Mouse (Mus musculus) T-helper 17 cell (primary cell): ENCODE measurements at regions not wholly inside any gene's neighbourhood (a gene's known extent, or its start where the extent isn't known, plus 50 kb on each side); places are given as distances from the start of the nearest gene placed in this dataset.
"Not testable (repeated sequence)": the region's sequence is repeated elsewhere in the genome, so short reads cannot be mapped to it uniquely, and the experiment has no call there.

ENCODE experiments used
- in situ Hi-C, 2 experiments: fragments of 300-600 bp; cut with MboI, MseI; formaldehyde crosslinking; loops; 1 replicate in 1 of 2; 2 replicates in 1 of 2; pipeline ENCODE4 v1.15.1; 2025; ENCODE audit warnings: high pct_unique_total_duplicates in 2 of 2

DNA sequence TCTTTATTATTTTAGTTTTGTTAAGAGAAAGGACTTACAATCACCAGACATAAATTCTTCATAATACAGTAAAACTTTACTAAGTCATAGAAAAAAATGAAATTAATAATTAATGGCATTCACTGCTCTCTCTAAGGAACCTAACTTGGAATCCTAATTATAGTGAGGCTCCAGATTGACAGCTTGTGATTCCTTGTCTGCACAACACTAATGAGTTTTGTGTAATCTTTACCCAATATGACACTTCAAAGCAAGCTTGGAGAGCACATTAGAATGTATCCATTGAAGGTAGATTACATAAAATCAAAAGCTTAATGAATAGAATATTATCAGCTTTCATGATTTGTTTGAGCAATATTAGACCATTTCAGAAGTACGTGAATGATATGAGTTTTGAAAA is 1914.7 kb downstream of the Efna5 start:
- in situ Hi-C loops = no loop called here

- in situ Hi-C loops = no loop called here
These were observed 1915.5 kb downstream of the Efna5 start for GRCm38 (mm10) chr17:60965660-60966059.

DNA sequence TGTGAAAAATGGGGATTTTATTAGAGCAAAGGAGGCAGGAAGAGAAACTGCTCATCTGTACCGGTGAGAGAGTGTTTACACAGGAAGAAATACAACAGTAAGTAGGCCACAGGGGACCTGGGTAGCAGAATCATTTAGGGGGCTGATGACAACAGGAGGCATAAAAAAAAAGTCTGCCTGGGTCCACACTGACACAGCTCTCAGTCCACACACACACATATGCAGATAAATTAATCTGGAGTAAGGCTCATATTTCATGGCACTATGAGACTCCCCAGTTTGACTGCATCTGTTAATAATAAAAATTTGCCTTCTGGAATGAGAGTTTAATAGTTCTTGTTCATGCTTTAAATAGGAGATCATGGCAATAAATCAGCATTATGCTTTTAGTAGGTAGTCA is 1929.7 kb downstream of the Efna5 start:
- in situ Hi-C loops = no loop called here

GRCm38 (mm10) chr17:60937754-60938508 is 1924.8 kb upstream of the Nudt12 start:
- in situ Hi-C loops = no loop called here

DNA sequence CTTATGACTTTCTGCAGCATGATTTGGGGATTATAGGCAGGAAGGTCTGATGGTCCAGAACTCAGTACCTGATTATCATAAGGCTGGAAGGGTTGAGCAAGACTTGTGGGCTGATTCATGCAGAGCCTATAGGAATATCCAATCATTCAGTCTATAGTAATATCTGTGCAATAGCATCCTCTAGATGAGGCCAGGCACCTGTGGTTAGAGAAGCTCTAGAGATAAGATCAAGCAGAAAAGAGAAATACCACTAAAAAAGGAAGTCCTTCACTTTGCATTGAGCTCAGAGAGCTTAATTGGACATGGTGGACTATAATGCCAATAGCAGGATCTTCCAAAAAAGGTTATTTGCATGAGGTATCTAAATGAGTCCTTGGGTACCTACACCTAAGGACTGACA is 1921.1 kb upstream of the Nudt12 start:
- in situ Hi-C loops = no loop called here

DNA sequence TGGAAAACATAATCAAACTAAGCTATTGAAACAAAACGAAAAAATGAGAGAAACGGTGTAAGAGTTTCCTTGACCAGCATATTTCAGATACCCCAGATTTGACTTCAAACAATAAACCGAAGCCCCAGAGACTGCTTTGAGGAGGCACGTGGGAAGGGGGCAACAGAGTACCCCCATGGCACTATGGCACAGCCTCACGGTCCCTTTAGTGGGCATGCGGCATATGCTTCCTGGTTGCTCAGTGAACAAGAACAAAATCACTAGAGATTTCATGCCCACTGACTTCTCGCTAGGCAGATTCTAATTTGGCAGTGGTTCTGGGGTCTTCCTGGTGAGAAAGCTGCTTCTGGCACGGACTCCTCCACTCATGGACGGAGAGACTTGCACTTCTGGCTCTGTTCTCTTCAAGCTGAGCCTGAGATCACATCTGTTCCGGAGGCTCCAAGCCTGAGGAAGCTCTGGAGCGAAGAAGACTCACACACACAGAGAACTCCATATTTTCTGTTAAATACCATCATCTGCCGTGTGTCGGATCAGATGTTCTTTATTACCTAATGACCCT is 1912.7 kb upstream of the Nudt12 start:
- in situ Hi-C loops = no loop called here

- in situ Hi-C loops = not testable (repeated sequence)
These were observed 1869.5 kb upstream of the Nudt12 start for GRCm38 (mm10) chr17:60882721-60883120.

DNA sequence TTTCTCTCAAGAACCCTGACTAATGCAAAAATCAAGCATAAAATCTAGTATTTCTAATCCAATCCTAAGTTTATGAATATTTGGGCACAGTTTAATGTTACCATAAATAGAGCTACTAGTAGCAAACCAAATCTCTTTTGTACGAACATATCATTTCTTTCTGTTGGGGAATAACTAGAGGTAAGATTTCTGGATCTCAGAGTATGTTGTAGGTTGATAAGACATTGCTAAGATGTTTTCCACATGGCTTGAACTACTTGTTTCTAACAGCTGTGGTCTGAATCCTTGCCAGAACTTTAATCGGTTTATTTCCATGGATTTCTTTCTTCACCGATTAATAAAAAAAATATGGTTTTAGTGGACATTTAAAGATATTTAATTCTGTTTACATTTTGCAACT is 1844.3 kb upstream of the Nudt12 start:
- in situ Hi-C loops = no loop called here

- in situ Hi-C loops = no loop called here
These were observed 1841.5 kb upstream of the Nudt12 start for GRCm38 (mm10) chr17:60854659-60855058.

DNA sequence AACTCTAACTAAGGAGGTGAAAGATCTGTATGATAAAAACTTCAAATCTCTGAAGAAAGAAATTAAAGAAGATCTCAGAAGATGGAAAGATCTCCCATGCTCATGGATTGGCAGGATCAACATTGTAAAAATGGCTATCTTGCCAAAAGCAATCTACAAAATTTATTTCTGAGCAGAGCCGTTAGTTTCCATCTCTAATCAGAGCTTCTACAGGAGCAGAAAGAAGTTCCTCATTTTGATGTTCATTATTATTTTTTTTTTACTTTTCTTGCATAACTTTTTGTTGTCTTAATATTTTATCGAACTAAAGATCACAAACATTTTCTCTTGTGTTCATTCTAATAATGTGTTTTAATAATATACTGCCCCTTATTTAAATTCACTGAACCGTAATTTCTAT is 1825.6 kb upstream of the Nudt12 start:
- in situ Hi-C loops = not testable (repeated sequence)

DNA sequence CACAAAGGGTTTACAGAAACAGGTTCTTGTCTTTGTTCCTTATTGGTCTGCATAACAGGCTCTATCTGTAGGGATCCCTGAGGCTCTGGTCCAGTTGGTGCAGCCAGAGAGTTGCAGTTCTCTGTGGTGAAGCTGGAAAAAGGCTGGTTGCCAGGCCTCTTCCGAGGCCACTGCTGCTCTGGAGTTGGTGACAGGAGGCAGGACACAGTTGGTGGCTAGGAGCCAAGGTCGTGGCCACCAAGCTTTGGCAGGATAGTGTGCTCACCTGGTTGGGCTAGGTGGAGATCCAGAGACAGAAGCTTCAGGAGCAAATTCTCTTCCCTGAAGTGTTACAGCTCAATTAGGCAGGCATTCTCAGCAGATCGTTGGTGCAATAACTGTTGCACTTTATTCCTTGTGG is 1819.4 kb upstream of the Nudt12 start:
- in situ Hi-C loops = no loop called here

DNA sequence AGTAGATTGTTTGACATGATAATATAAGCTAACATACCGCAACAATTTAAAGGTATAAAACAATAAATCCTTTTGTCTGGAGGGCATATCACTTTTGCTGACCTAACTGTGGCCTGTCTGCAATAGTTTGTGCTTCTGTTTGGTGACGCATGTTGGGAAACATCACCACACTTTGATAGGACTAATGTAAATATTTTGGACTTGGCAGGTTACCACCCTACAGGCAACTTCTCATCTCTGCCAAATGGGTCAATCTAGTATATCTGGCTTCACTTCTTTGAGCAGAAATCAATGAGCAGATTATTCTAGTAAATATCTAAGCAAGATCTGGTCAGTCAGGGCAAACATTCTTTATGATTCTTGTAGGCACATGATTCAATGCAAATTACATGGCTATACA is 1817.3 kb upstream of the Nudt12 start:
- in situ Hi-C loops = no loop called here

DNA sequence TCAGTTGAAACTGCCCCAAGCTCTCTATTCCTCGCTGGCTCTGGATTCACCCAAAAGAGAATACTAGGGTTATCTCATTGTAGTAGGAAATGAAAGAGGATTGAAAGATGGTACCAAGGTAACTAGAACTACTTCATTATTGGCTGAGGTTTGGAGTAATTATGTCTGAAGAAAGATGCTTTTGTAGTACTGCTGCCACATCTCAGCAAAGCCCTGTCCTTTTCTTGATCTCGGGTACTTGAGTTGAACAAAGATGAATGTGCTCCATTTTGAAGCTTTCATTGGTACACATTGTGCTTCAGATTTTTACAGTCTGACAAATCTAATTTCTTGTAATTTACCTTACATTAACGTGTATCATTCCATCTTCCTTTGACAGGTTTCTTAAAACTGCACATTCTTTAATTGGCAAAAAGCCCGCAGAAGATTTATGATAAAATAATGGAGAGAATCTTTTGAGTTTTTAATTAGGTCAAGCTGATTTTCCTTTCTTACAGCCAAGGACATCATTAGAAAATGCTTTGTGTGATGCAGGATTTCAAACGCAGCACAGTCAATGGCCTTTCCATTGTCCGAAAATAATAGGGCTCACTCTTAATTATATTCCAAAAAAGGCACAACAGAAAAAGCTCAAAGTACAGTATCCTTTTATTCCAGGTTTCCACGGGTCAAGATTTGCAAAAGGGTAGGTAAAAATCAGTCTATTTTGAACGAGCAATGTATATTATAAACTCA is 1791.7 kb upstream of the Nudt12 start:
- in situ Hi-C loops = no loop called here

GRCm38 (mm10) chr17:60762270-60762669 is 1749.1 kb upstream of the Nudt12 start:
- in situ Hi-C loops = loop anchor here in 1 of 2 experiments (5.0 kb wide), 1 partner anchor 50 kb away; no protein-coding TSS in a partner anchor

GRCm38 (mm10) chr17:60761100-60761499 is 1747.9 kb upstream of the Nudt12 start:
- in situ Hi-C loops = loop anchor here in 1 of 2 experiments (5.0 kb wide), 1 partner anchor 51 kb away; no protein-coding TSS in a partner anchor

DNA sequence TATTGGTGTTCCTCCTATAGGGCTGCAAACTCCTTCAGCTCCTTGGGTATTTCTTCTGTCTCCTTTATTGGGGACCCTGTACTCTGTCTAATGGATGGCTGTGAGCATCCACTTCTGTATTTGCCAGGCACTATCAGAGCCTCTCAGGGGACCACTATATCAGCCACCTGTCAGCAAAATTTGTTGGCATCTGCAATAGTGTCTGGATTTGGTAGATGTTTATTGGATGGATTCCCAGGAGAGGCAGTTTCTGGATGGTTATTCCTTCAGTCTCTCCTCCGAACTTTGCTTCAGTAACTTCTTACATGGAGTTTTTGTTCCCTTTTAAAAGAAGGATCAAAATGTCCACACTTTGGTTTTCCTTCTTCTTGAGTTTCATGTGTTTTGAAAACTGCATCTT is 1729.7 kb upstream of the Nudt12 start:
- in situ Hi-C loops = no loop called here

DNA sequence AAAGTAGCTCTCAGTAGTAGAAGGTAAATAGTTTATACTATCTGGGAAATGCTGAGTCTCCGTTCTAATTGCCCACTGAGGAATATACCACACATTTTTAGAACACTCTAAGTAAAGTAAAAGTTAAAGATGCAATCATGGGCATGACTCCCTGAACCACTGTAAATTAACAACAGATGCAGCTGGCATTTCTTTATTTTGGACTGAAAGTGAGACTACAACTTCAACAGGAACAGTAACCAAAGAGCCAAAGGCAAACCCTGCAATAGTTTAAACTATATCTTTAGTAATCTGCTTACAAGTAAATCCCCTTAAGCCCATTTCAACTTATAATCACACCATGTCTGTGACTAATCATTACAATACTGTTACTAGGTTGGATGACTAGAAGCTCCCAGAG is 1725.0 kb upstream of the Nudt12 start:
- in situ Hi-C loops = no loop called here

DNA sequence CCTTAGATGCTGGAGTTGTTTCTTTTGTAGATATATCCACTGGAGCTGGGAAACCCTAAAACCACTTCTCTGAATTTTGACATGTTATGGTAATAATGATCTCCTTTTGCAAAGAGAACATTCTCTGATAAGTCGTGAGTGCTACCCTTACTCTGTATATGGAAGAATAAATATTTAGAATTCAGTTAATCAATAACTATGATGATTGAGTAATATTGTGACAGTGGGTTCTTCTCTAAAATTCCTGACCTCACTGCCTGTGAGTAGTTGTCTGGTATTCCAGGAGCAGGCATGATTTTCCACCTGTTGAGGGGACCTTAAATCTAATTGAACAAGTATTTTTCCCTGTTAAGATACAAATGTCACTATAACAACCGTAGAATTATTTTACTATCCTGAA is 1707.0 kb upstream of the Nudt12 start:
- in situ Hi-C loops = no loop called here

DNA sequence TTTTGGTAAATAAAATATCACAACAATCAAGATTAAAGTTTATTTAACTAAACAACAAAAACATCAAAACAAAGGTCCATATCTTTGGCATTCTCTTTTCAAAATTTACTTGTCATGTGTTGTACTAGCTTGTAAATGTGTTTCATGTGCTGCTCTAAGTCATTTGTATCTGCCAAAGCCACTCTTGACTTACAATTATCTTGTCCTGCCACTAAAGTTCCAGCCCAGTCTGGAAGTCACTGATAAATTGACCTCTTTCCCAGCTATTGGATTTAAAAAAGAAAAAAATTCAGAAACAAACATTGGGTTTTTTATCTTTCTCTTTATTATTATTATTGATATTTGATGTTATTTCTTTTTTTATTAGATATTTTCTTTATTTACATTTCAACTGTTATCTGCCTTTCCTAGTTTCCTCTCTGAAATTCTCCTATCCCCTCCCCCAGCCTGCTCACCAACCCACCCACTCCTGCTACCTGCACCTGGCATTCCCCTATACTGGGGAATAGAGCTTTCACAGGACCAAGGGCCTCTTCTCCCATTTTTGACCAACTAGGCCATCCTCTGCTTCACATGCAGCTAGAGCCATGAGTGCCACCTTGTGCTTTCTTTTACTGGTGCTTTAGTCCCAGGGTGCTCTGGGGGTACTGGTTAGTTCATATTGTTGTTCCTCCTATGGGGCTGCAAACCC is 1704.9 kb upstream of the Nudt12 start:
- in situ Hi-C loops = no loop called here

DNA sequence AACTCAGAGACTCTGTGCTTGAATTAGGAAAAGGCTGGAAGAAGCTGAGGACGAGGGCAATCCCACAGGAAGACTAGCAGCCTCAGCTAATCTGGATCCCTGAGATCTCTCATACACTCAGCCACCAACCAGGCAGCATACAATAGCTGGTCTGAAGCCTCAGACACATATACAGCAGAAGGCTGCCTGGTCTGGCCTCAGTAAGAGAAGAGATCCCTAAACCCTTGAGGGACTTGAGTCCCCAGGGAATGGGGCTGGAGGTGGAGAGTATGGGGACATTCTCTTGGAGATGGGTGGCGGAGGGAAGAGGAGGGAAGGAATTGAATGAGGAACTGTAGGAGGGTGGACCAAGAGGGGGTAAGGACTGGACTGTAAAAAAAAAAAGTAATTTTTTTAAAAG is 1704.3 kb upstream of the Nudt12 start:
- in situ Hi-C loops = no loop called here
